28 mouse cellular contexts compared by ENCODE assay signal in the genomic region with DNA sequence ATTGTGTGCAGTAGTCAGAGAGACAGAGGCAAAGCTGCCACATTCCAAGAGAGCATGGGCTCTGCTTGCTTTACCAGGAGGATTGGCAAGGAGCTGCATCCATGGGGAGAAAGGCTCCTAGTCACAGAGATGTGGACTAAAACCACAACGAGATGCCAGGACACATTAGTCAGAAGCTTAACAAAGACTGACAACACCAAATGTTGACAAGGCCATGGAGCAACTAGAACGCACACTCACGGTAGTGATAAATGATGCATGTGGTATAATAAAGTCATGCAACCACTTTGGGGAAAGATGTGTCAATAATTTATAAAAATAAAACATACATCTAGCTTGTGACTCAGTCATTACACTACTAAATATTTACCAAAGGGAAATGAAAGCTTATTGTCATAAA. TPM values are rescaled to one million over a fixed set of nuclear protein-coding genes. Genes with fewer than 3 reads are reported as not detected.
"Had no signal": no experiment of that assay in that cellular context is flagged by ENCODE, and none has a peak within 500 bp of the region (broad histone marks: within the 10 kb centered on the region; RNA-seq: fewer than 3 reads in every experiment).

No protein-coding gene starts in this region.

- H3K27ac ChIP-seq: heart, adult 2 months; heart, embryonic 13.5 days; heart, embryonic 15.5 days; hindbrain, embryonic 13.5 days; hindbrain, embryonic 15.5 days; hindbrain, postnatal 0 days; kidney, embryonic 15.5 days; kidney, postnatal 0 days; layer of hippocampus, adult 2 months; left cerebral cortex, adult 2 months; limb, embryonic 10.5 days; limb, embryonic 12.5 days; liver, embryonic 13.5 days had no signal

- H3K27me3 ChIP-seq: hindbrain, embryonic 13.5 days; hindbrain, embryonic 15.5 days; kidney, embryonic 15.5 days; limb, embryonic 12.5 days; liver, embryonic 13.5 days had no signal

- H3K4me1 ChIP-seq: hindbrain, embryonic 13.5 days; hindbrain, embryonic 15.5 days; kidney, embryonic 15.5 days; limb, embryonic 10.5 days; liver, embryonic 13.5 days had no signal

- H3K9me3 ChIP-seq: heart, embryonic 13.5 days; heart, embryonic 15.5 days; hindbrain, embryonic 15.5 days; kidney, embryonic 15.5 days; limb, embryonic 10.5 days; limb, embryonic 12.5 days; liver, embryonic 13.5 days had no signal

- H3K4me3 ChIP-seq: heart, adult 2 months; heart, embryonic 13.5 days; heart, embryonic 15.5 days; hindbrain, embryonic 13.5 days; hindbrain, embryonic 15.5 days; kidney, embryonic 15.5 days; layer of hippocampus, adult 2 months; left cerebral cortex, adult 2 months; limb, embryonic 10.5 days; limb, embryonic 12.5 days; liver, embryonic 13.5 days had no signal

- H3K4me2 ChIP-seq: heart, embryonic 11.5 days; heart, embryonic 13.5 days; heart, embryonic 15.5 days; hindbrain, embryonic 13.5 days; hindbrain, embryonic 15.5 days; kidney, embryonic 15.5 days; limb, embryonic 12.5 days; liver, embryonic 11.5 days; liver, embryonic 13.5 days had no signal

- DNase-seq: gastrocnemius, postnatal 14 days; gastrocnemius, postnatal 36 days; heart, adult 11 months; heart, adult 2 months; heart, postnatal 14 days; heart, postnatal 36 days; kidney, adult 11 months; kidney, adult 2 months; kidney, adult 9 months; kidney, postnatal 14 days; kidney, postnatal 36 days; liver; liver, embryonic 13.5 days had no signal

- ATAC-seq: hindbrain, postnatal 0 days; intestine, embryonic 16.5 days had no signal

- H3K9ac ChIP-seq: heart, embryonic 13.5 days; heart, embryonic 15.5 days; hindbrain, embryonic 13.5 days; hindbrain, embryonic 15.5 days; kidney, embryonic 15.5 days; limb, embryonic 12.5 days; liver, embryonic 13.5 days had no signal

- H3K36me3 ChIP-seq: heart, embryonic 13.5 days; heart, embryonic 15.5 days; hindbrain, embryonic 13.5 days; hindbrain, embryonic 15.5 days; kidney, embryonic 15.5 days; limb, embryonic 10.5 days; limb, embryonic 12.5 days; liver, embryonic 13.5 days had no signal

RNA-seq across cellular contexts. Expression of a gene that starts 28.1 kb away (rescaled TPM):
- polyA plus RNA-seq: gonadal fat pad, adult 2 months had no signal
